Mouse (Mus musculus) subcutaneous adipose tissue, adult 2 months (tissue): Measurements from ENCODE around the gene Flcn. TPM values are rescaled to one million over a fixed set of nuclear protein-coding genes. Genes with fewer than 3 reads are reported as not detected.

Experiments
- polyA plus RNA-seq: library from polyadenylated mRNA; depleted of rRNA; stranded (reverse); fragments of >200 nt; gene quantifications from 2 replicates; pipeline ENCODE4 v1.2.3, GENCODE M21; 2012; ENCODE audit warnings: low replicate concordance; rRNA removed

The Flcn gene
- polyA plus RNA-seq, result 53.7 and 55.4 TPM in 2 replicates

DNA sequence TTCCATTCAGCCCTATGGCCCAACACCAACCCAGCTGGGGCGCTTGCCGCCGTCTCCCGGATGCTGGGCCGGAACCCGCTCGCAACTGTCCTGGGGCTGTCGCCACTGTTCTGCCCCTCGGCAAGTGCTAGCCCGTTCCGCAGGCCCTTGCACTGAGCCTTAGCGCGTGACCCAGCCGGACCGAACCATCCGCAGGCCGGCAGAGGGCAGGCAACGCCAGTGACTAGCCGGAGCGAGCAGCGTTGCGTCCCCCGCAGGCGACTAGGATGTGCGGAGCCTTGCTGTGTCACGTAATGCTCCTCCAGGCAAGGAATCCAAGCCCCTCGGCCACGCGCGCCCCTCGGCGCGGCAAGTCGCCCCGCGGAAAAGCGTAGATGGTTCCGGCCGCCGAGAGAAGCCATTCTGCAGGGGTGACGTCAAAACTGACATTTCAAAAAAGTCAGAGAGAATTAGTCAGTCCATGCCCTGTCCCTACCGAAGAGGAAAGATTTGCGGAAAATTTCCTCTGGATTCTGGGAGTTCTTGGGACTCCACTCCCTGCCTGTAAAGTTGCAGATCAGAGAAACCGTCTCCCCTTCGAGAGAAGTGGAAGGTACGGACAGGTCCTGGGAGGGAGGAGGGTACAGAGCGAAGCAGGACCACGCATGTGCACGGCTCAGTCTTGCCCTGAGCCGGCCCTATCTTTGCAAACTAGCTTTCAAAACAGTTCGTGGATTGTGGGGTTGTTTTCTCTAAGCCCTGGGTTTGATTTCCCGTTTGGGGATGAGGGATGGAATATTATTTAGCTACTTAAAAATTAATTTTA, at the start of gene Flcn:
Gene Flcn (minus strand): TSS at position 347 of the 805 bp plus-strand sequence.

GRCm38 (mm10) chr11:59839459-59840126, 29.8 kb upstream of the Flcn start, which contains the start of gene Cops3:
Gene Cops3 (minus strand): TSS chr11:59839838.

GRCm38 (mm10) chr11:59839008-59839458, 29.2 kb upstream of the Flcn start, which contains the start of gene Nt5m:
Gene Nt5m (plus strand): TSS chr11:59839447.

GRCm38 (mm10) chr11:59787199-59787781, 22.5 kb downstream of the Flcn start, which contains the start of gene Pld6:
Gene Pld6 (minus strand): TSS chr11:59787645.

Other genes with a start within 250 kb of the Flcn start
- not detected in 2 replicates for gene Olfr222, start 233.8 kb downstream of the Flcn start, polyA plus RNA-seq
- not detected in 2 replicates for gene Olfr223, start 216.7 kb downstream of the Flcn start, polyA plus RNA-seq
- gene Mprip, start 148.7 kb downstream of the Flcn start, polyA plus RNA-seq, result 169 and 193 TPM in 2 replicates
- 2.3 and 3.1 TPM in 2 replicates for gene Pld6, start 22.4 kb downstream of the Flcn start, polyA plus RNA-seq
- gene Nt5m, start 29.4 kb upstream of the Flcn start, polyA plus RNA-seq, result 40.0 and 45.4 TPM in 2 replicates
- gene Cops3, start 29.8 kb upstream of the Flcn start, polyA plus RNA-seq, result 30.1 and 38.2 TPM in 2 replicates
- 36.9 and 37.2 TPM in 2 replicates for gene Med9, start 138.2 kb upstream of the Flcn start, polyA plus RNA-seq
- gene Rasd1, start 154.9 kb upstream of the Flcn start, polyA plus RNA-seq, result 53.5 and 78.9 TPM in 2 replicates
- gene Pemt, start 236.5 kb upstream of the Flcn start, polyA plus RNA-seq, result 33.2 and 34.9 TPM in 2 replicates